Mouse (Mus musculus): ENCODE measurements around the gene Fxyd4.

DNA sequence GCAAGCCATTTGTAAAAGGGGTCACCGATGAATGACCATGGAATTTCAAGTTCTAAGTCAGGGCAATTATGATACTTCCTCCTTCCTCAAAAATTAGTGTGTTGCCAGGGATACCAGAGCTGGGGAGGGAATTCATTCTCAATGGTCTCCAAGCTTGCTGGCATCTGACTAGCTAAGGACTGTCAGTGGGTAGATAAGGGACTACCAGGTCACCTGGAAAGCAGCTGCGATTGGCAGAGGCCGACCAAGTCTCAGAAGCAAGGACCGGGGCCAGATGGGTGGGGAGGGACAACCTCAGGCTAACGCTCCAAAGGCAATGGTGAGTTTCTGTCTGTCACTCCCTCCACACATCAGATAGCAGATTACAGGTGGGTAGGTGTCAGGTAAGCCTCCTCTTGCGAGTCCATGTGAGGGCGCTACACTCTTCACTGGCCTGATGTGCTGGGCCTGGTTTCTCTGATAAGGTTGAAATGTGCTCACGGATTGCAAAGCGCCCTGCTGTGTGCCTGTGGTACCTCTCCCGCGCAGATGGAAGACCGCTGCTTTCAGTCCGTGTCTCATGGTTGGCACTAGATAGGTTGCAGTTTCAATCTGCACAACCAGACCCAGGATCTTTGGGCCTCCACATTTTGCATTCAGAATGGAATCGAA, 19.5 kb upstream of the Fxyd4 start:
- TF ChIP-seq CTCF (IDR thresholded peaks at IDR 0.05; ENCODE audit: extremely low read depth, insufficient read depth, low read length) (no peak), POLR2A (IDR thresholded peaks at IDR 0.05; ENCODE audit: extremely low read depth, insufficient read depth, low read length) (no peak)
